Mouse (Mus musculus): ENCODE measurements around the gene Sars.

The Sars gene

GRCm38 (mm10) chr3:108424944-108425623, 19.9 kb downstream of the Sars start:
- in situ Hi-C loops (cut with MseI, MboI): no loop called here

GRCm38 (mm10) chr3:108423844-108424801, 20.9 kb downstream of the Sars start:
- in situ Hi-C loops (cut with MseI, MboI): no loop called here

- in situ Hi-C loops (cut with MseI, MboI): no loop called here
These were observed 22.0 kb downstream of the Sars start for GRCm38 (mm10) chr3:108423006-108423405.

- in situ Hi-C loops (cut with MseI, MboI): no loop called here
These were observed 29.2 kb downstream of the Sars start for GRCm38 (mm10) chr3:108415831-108416223.

- in situ Hi-C loops (cut with MseI, MboI): no loop called here
These were observed 29.9 kb downstream of the Sars start, which contains the start of gene Celsr2 for GRCm38 (mm10) chr3:108414857-108415830. Gene Celsr2, minus strand, starts transcription at chr3:108415552.

GRCm38 (mm10) chr3:108413634-108414360, 31.2 kb downstream of the Sars start:
- in situ Hi-C loops (cut with MseI, MboI): no loop called here

GRCm38 (mm10) chr3:108411754-108412121, 33.3 kb downstream of the Sars start:
- in situ Hi-C loops (cut with MseI, MboI): no loop called here

GRCm38 (mm10) chr3:108411026-108411753, 33.8 kb downstream of the Sars start:
- in situ Hi-C loops (cut with MseI, MboI): no loop called here

GRCm38 (mm10) chr3:108410359-108410714, 34.7 kb downstream of the Sars start:
- in situ Hi-C loops (cut with MseI, MboI): no loop called here

- in situ Hi-C loops (cut with MseI, MboI): no loop called here
These were observed 35.2 kb downstream of the Sars start for GRCm38 (mm10) chr3:108409656-108410358.

- in situ Hi-C loops (cut with MseI, MboI): no loop called here
These were observed 36.4 kb downstream of the Sars start for GRCm38 (mm10) chr3:108408517-108409008.

GRCm38 (mm10) chr3:108406306-108406885, 38.6 kb downstream of the Sars start:
- in situ Hi-C loops (cut with MseI, MboI): no loop called here

GRCm38 (mm10) chr3:108405536-108406305, 39.3 kb downstream of the Sars start:
- in situ Hi-C loops (cut with MseI, MboI): no loop called here

- in situ Hi-C loops (cut with MseI, MboI): no loop called here
These were observed 42.5 kb downstream of the Sars start for GRCm38 (mm10) chr3:108402528-108402920.

- in situ Hi-C loops (cut with MseI, MboI): no loop called here
These were observed 43.1 kb downstream of the Sars start for GRCm38 (mm10) chr3:108401692-108402527.

- in situ Hi-C loops (cut with MseI, MboI): no loop called here
These were observed 44.6 kb downstream of the Sars start for GRCm38 (mm10) chr3:108400442-108400841.

- in situ Hi-C loops (cut with MseI, MboI): no loop called here
These were observed 46.7 kb downstream of the Sars start for GRCm38 (mm10) chr3:108398281-108398680.
